Mouse (Mus musculus) lung, adult 2 months (tissue): ENCODE measurements around the gene Ufsp2.

Experiments
- CTCF ChIP-seq: fragments of 200-500 bp; IDR thresholded peaks from 2 replicates; pipeline ENCODE4 v1.5.1; 2011; ENCODE audit warnings: mild to moderate bottlenecking, low read length, control low read depth; ENCODE audit not compliant: insufficient read depth
- POLR2A ChIP-seq: fragments of 200-500 bp; IDR thresholded peaks from 2 replicates; pipeline ENCODE4 v1.6.1; 2011; ENCODE audit warnings: low read depth, mild to moderate bottlenecking, control low read depth, low read length, borderline replicate concordance; ENCODE audit errors: extremely low read depth

GRCm38 (mm10) chr8:46010746-46011680 lies 35.7 kb downstream of the Ufsp2 start:
- TF ChIP-seq CTCF (peak; percentile 62), POLR2A (no peak)
